Mouse (Mus musculus) heart, embryonic 10.5 days (tissue): Measurements from ENCODE around the gene Fryl. TPM values are rescaled to one million over a fixed set of nuclear protein-coding genes. Genes with fewer than 3 reads are reported as not detected.
A peak's percentile ranks its signal among the peaks of the same experiment; 100 is the strongest.

Experiments used
- DNase-seq: peaks from one replicate; pipeline ENCODE4 v3.0.0-alpha.2; 2017; ENCODE audit warnings: low spot score
- H3K27ac ChIP-seq: fragments of 300-500 bp; sonication (generic); 2 replicates; pipeline ENCODE4 v1.5.1; 2016; ENCODE audit warnings: mild to moderate bottlenecking
- H3K27me3 ChIP-seq: fragments of 300-500 bp; sonication (generic); 2 replicates; pipeline ENCODE4 v1.6.1; 2016; ENCODE audit warnings: mild to moderate bottlenecking; ENCODE audit not compliant: poor library complexity, insufficient read depth, severe bottlenecking
- H3K36me3 ChIP-seq: fragments of 300-500 bp; sonication (generic); 2 replicates; pipeline ENCODE4 v1.6.1; 2016; ENCODE audit warnings: mild to moderate bottlenecking, moderate library complexity
- H3K4me1 ChIP-seq: fragments of 300-500 bp; sonication (generic); 2 replicates; pipeline ENCODE4 v1.6.1; 2016; ENCODE audit warnings: mild to moderate bottlenecking
- H3K4me3 ChIP-seq: fragments of 300-500 bp; sonication (generic); 2 replicates; pipeline ENCODE4 v1.5.1; 2016; ENCODE audit warnings: mild to moderate bottlenecking, moderate library complexity
- H3K9me3 ChIP-seq: fragments of 300-500 bp; sonication (generic); 2 replicates; pipeline ENCODE4 v1.6.1; 2016; ENCODE audit warnings: mild to moderate bottlenecking, moderate library complexity
- WGBS: fragments of 180-500 bp; shearing (Covaris S2); methylation state at CpG from one replicate; pipeline ENCODE4 v1.1.7; 2016; 5-methylcytosine and 5-hydroxymethylcytosine counted together
- polyA plus RNA-seq: library from polyadenylated mRNA; unstranded; fragments of >200 nt; fragmentation: Nextera tagmentation; extraction: Ambion mirVana; gene quantifications from 2 replicates; pipeline ENCODE4 v1.2.1, GENCODE M21; 2016

The Fryl gene
- polyA plus RNA-seq, 1 experiment from 2014 or later, result 27.7 TPM

DNA sequence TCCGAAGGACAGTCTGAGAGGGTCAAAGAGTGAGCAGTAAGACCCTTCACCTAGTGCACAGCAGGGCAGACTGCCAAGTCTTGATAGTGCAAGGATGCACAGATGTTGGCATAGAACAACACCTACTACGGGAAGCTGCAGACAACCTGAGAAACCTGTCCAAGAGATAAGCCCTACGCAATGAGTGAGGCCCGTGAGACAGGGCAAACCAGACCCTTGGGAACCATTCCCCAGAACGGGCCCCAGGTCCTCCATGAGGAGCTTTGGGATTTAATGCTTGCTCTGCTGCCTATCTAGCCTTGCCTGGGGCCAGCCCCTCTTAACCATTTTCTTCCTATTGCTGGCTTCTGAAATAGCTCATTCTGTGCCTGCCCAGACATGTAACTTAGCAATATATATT lies 99.4 kb downstream of the Fryl start:
- no peaks in the 10 kb centered on the region for H3K9me3 ChIP-seq
- DNase-seq, result no peak
- peaks cover 39% of the 10 kb centered on the region for H3K4me1 ChIP-seq
- H3K36me3 ChIP-seq, result no peaks in the 10 kb centered on the region
- no peak overlapping the region for H3K4me3 ChIP-seq
- H3K27ac ChIP-seq, result peak overlapping the region; percentile 47; the same call in 1 of the 2 replicates
- H3K27me3 ChIP-seq, result no peaks in the 10 kb centered on the region
- 62% methylated on average over 5 of the region's 5 CpGs for WGBS

DNA sequence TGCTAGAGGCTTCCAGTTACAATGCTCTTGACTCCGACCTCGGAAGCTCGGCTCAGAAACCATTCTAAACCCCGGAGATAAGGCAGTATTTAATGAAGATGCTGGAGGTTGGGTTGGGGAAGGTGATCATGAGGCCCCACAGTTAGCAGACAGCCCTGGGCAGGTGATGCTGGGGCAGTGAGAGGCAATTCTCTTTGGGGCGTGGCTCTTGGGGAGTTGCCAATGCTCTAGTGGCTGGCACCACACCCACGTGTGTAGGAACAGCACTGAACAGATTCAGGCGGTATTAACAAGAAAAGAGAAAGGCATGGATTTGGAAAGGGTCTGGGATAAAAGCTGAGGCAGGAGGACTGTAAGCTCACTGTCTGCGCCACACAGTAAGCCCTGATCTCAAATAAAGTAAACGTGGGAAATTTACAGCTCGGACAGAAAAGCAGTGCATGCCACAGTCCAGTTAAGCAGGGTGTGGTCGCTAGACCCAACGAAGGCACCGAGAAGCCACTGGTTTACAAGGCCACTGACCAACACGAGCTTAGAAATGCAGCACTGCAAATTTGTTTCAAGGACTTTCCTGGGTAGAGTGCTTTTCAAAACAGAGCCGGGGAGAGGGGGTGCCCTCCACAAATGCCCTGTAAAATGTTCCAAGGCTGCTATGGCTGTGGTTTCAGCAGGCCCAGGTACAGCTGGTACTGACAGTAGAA lies 100.0 kb downstream of the Fryl start:
- Histone ChIP-seq H3K36me3 (no peaks in the 10 kb centered on the region), H3K27me3 (no peaks in the 10 kb centered on the region), H3K9me3 (no peaks in the 10 kb centered on the region), H3K4me3 (no peak overlapping the region), H3K4me1 (peaks cover 36% of the 10 kb centered on the region), H3K27ac (peak overlapping the region; percentile 47; the same call in 1 of the 2 replicates)
- 77% methylated on average over 15 of the region's 15 CpGs for WGBS
- DNase-seq, result no peak

DNA sequence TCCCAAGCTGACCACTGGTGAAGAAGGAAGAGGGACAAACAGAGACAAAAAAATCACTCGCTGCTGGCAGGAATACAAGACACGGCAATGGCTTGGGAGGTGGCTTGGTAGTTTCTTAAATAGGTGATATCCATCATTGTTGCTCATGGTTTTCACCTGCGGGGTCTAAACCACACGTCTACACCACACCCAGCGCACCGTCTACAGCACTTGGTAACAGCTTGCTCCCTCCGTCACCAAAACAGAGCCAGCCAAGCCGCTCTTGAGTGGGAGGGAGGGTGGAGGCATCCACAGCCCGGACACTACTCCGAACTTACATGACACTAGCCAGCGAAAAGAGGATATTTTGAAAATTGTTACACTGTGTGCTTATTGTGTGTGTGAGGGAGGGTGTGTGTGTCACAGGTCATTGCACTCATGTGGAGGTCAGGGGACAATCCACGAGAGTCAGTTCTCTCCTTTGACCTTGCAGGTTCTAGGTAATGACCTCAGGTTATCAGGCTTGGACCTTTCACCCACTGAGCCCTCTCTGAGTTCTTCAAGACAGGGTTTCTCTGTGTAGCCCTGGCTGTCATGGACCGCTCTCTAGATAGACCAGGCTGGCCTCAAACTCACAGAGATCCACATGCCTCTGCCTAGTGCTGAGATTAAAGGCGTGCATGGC lies 102.5 kb downstream of the Fryl start:
- WGBS, result 88% methylated on average over 14 of the region's 14 CpGs
- Histone ChIP-seq H3K4me3 (no peak overlapping the region), H3K9me3 (no peaks in the 10 kb centered on the region), H3K27me3 (no peaks in the 10 kb centered on the region), H3K36me3 (no peaks in the 10 kb centered on the region), H3K27ac (0 out of 2 replicates have a peak overlapping the region, but pooled peaks have one; percentile 37), H3K4me1 (peaks cover 31% of the 10 kb centered on the region)
- no peak for DNase-seq

DNA sequence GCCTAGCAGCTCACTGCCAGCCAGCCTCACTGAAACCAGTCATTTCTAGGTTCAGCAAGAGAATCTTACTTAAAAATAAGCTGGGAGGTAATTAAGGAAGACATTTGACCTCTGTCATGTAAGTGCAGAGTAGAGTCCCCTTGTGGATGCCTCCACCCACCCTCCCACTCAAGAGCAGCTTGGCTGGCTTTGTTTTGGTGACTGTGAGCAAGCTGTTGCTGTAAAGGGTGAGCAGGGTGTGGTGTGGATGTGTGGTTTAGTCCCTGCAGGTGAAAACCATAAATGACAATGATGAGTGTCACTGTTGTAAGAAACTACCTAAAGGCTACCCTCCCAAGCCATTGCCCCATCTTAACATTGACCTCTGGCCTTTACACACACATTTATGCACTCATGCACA lies 104.2 kb downstream of the Fryl start:
- no peak overlapping the region for H3K4me3 ChIP-seq
- H3K4me1 ChIP-seq, result peaks cover 21% of the 10 kb centered on the region
- peaks cover 11% of the 10 kb centered on the region for H3K36me3 ChIP-seq
- H3K27ac ChIP-seq, result no peak overlapping the region
- no peak for DNase-seq
- no peaks in the 10 kb centered on the region for H3K27me3 ChIP-seq
- H3K9me3 ChIP-seq, result no peaks in the 10 kb centered on the region

DNA sequence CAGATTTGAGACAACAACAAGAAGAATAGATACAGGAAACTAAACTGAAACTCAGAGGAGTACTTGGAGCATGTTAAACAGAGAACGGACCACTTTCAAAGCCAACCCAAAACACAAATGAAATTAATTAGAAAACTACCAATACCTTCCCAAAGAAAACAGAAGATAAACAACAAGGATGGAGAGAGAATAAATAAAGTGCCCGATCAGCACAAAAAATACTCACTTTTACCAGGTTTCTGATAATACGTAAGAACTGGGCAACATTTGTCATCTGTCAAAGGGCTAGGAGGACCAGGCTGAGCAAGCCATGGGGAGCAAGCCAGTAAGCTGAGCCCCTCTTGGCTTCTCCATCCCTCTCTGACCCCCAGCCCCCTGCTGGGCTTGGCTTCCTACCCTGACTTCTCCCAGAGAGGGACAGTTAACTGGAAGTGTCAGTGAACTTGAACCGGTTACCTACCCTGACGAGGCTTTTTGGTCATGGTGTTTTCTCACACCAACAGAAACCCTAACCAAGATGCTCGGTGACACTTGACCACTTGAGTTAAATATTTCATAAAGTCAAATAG lies 105.5 kb downstream of the Fryl start:
- H3K4me1 ChIP-seq, result peaks cover 10% of the 10 kb centered on the region
- no peaks in the 10 kb centered on the region for H3K9me3 ChIP-seq
- no peak overlapping the region for H3K4me3 ChIP-seq
- no peaks in the 10 kb centered on the region for H3K27me3 ChIP-seq
- no peak for DNase-seq
- no peak overlapping the region for H3K27ac ChIP-seq
- WGBS, result 81% methylated on average over 6 of the region's 6 CpGs
- peaks cover 21% of the 10 kb centered on the region for H3K36me3 ChIP-seq

DNA sequence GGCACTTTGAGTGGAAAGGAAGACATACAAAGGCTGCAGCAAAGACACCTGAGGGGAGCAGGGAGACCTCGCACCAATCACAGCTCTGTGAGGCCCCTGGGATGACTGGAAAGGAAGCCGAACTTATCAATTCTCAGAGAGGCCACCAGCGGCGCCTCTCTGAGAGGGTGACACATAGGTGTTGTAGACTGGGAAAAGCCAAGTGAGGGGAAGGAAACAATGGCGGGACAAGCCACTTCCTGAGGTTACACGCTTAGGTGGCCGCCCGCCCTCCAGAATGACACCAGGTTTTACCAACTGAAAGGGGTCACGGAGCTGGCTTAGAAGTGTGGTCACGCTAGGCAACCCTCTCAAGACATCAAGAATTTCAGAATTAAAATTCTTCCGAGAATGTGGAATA lies 111.4 kb downstream of the Fryl start:
- Histone ChIP-seq H3K27ac (no peak overlapping the region), H3K9me3 (no peaks in the 10 kb centered on the region), H3K4me3 (no peak overlapping the region), H3K4me1 (peaks cover 6% of the 10 kb centered on the region; the same call in 1 of the 2 replicates), H3K27me3 (no peaks in the 10 kb centered on the region), H3K36me3 (peaks cover 31% of the 10 kb centered on the region)
- 73% methylated on average over 11 of the region's 11 CpGs for WGBS
- no peak for DNase-seq

DNA sequence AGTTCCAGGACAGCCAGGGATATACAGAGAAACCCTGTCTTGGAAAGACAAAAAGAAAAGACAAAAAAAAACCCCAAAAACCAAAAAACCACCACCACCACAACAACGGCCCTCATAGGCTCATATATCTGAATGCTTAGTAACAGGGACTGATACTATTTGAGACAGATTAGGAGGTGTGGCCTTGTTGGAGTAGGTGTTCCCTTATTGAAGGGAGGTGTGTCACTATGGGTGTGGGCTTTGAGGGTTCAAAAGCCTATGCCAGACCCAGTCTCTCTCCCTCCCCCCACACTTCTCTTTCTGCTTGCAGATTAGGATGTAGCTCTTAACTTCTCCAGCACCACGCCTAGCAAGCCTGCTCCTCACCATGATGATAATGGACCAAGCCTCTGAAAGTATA lies 114.7 kb downstream of the Fryl start:
- no peak overlapping the region for H3K4me3 ChIP-seq

DNA sequence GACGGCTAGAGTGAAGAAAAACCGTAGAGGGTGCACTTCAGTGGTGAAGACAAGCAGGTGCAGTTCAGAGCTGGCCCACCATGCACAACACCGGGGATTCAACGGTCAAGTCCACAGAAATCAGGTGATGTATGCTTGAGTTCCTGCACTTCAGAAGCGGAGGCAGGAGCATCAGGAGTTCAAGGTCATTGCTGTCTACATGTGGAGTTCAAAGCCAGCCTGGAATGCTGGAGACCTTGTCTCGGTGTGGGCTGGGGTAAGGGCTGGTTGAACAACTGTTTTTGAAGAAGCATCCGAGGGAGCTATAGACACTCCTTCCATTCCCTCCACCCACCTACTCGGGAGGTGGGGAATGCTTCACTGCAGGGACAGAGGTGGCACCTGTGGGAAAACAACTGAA lies 115.3 kb downstream of the Fryl start:
- no peaks in the 10 kb centered on the region for H3K9me3 ChIP-seq
- no peak overlapping the region for H3K4me3 ChIP-seq
- H3K27me3 ChIP-seq, result no peaks in the 10 kb centered on the region
- no peak for DNase-seq
- H3K27ac ChIP-seq, result no peak overlapping the region
- peaks cover 15% of the 10 kb centered on the region for H3K36me3 ChIP-seq
- WGBS, result 86% methylated on average over 8 of the region's 8 CpGs
- peaks cover 6% of the 10 kb centered on the region; the same call in 1 of the 2 replicates for H3K4me1 ChIP-seq

More for the DNA sequence above, 114.7 kb downstream of the Fryl start:
- Histone ChIP-seq H3K27ac (no peak overlapping the region), H3K9me3 (no peaks in the 10 kb centered on the region), H3K36me3 (peaks cover 20% of the 10 kb centered on the region), H3K27me3 (no peaks in the 10 kb centered on the region), H3K4me1 (peaks cover 6% of the 10 kb centered on the region; the same call in 1 of the 2 replicates)
- peak; percentile 70 for DNase-seq
- WGBS, result 77% methylated on average over 2 of the region's 2 CpGs

DNA sequence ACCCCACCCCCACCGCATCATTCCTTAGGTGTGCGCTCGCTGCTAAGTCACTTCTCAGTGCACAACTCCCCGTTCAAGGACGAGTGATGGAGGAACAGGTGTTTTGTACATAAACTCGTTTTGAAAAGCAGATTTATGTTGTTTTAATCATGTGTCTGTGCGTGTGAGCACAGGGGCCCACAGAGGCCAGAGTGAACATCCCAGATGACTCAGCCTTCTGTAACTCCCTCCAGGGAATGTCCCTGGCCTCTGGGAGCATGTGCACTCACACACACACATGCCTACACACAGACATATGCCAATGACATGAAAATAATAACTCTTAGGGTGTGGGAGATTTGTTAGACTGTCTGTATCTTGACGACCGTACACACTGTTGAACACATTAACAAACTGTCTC lies 118.9 kb downstream of the Fryl start:
- 0 out of 2 replicates have a peak, but pooled peaks cover 3% of the 10 kb centered on the region for H3K4me1 ChIP-seq
- no peak overlapping the region for H3K4me3 ChIP-seq
- 85% methylated on average over 9 of the region's 9 CpGs for WGBS
- H3K27me3 ChIP-seq, result no peaks in the 10 kb centered on the region
- H3K9me3 ChIP-seq, result no peaks in the 10 kb centered on the region
- no peak for DNase-seq
- H3K36me3 ChIP-seq, result peaks cover 15% of the 10 kb centered on the region; the same call in 1 of the 2 replicates
- H3K27ac ChIP-seq, result no peak overlapping the region

DNA sequence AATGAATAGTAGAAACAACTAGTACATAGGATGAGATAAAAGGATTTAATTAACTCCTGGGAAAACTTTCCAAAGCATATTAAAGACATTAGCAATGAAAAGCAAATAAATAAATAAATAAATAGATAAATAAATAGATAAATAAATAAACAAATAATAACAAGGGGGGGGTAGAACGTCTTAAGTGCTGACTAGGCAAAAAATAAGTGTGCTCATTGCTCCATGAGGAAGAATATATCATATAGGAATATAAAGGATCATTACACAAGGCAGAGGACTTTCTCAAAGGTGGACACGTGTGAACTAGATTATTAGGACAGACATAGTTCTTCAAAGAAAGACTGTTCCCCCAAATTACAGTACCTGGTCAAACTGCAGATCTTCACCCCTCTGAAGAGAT lies 120.5 kb downstream of the Fryl start:
- Histone ChIP-seq H3K27me3 (no peaks in the 10 kb centered on the region), H3K4me3 (no peak overlapping the region), H3K9me3 (no peaks in the 10 kb centered on the region), H3K36me3 (peaks cover 23% of the 10 kb centered on the region; the same call in 1 of the 2 replicates), H3K27ac (no peak overlapping the region), H3K4me1 (0 out of 2 replicates have a peak, but pooled peaks cover 2% of the 10 kb centered on the region)
- no peak for DNase-seq
- WGBS, result 77% methylated on average over 2 of the region's 2 CpGs

DNA sequence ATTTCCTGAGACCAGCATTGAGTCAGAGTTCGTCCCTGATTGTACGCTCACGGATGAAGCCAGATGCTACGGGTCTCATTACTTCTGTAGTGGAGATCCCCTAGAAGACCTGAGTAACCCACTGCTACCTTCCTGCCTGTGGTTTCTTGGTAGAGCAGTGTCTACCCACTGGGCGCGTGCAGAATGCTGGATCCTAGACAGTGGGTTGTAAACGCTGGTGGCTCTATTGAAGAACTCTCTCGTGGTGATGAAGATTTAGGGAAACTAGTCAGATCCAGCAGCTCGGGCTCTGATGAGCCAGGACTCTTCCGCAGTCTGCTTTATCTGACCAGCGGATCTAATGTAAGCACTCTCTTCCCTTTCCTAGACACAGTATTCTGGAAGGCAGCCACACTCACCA lies 121.3 kb downstream of the Fryl start:
- no peak for DNase-seq

DNA sequence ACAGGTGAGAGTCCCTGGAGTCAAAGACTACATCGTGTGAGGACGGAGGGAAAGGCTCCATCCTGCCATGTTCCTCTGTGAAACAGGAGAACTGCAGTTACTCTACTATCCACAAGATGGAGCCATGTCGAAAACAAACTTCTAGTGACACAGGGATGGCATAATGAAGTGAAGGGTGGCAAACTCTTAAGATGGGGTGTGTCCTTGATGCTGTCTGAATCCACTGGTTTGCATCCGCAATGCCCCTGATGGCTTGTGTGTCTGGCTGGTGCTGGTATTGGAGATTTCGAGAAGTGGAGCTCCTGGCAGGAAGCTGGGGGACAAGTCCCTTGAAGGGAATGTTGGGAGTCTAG lies 122.6 kb downstream of the Fryl start:
- H3K9me3 ChIP-seq, result no peaks in the 10 kb centered on the region
- peaks cover 23% of the 10 kb centered on the region; the same call in 1 of the 2 replicates for H3K36me3 ChIP-seq
- WGBS, result 45% methylated on average over 5 of the region's 5 CpGs
- DNase-seq, result no peak
- H3K27me3 ChIP-seq, result no peaks in the 10 kb centered on the region
- H3K4me3 ChIP-seq, result no peak overlapping the region
- H3K27ac ChIP-seq, result no peak overlapping the region
- H3K4me1 ChIP-seq, result 0 out of 2 replicates have a peak, but pooled peaks cover 3% of the 10 kb centered on the region

More for the DNA sequence above, 121.3 kb downstream of the Fryl start:
- Histone ChIP-seq H3K27me3 (no peaks in the 10 kb centered on the region), H3K4me3 (no peak overlapping the region), H3K4me1 (0 out of 2 replicates have a peak, but pooled peaks cover 3% of the 10 kb centered on the region), H3K9me3 (no peaks in the 10 kb centered on the region), H3K27ac (no peak overlapping the region), H3K36me3 (peaks cover 23% of the 10 kb centered on the region; the same call in 1 of the 2 replicates)
- 88% methylated on average over 11 of the region's 11 CpGs for WGBS
